Mouse (Mus musculus): ENCODE results near the gene Wdr77.

DNA sequence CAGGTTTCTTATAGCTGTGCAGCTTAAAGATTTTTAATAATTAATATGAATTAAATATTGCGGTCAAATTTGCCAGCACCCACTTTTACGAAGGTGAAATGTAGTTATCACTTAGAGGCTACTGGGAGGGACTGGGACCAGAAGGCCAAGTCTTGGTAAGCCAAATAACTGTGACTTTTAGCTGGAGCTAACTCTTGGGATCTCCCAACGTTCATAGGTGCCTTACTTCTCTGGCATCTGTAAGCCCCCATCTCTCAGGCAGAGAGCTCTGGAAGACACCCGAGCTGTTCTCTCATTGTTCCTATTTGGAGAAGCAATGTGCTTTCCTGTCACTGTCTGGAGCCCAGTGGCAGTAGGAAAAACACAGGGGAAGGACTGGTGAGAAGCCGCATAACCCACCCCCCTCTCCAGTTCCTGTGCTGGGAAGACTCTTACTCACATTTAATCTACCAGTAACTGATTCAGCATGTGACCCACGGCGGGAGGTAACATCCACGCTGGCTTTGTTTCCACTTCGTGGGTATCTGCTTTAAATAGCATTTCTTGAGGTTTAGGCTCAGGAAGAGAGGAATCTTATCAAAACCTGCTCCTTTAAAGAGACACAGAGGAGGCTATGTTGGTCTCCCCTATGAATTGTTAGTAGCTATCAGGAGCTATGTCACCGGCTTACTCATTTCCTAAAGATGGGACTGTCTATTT lies 41.4 kb upstream of the Wdr77 start:
- TF ChIP-seq EP300 (IDR thresholded peaks at IDR 0.05; ENCODE audit: low read depth): no peak
- TF ChIP-seq CTCF (IDR thresholded peaks at IDR 0.05; ENCODE audit: low read depth): no peak

Measured in heart, postnatal 0 days (tissue).